15 mouse cellular contexts compared by ENCODE assay signal in the genomic region with DNA sequence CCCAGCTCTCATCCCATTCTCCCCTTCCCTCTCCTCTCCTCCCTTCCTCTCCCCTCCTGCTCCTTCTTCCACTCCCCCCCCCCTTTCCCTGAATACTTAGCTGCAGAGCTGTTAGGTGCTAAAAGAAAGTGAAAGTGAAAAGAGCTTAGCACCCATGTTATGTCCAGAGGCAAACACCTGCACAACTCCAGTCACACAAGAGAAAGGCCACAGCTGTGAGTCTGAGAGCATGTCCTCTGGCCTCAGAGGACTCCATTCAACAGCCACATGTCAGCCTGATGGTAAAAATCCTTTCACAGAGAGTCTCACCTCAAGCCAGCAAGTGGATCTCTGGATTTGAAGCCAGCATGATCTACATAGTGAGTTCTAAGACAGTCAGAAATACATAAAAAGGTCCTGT.
A peak's percentile ranks its signal among the peaks of the same experiment; 100 is the strongest.
DNase-seq lines count a peak whose midpoint lies in the region; ATAC-seq and TF ChIP-seq lines count a peak whose summit lies in the region.
"Had no signal": no experiment of that assay in that cellular context is flagged by ENCODE, and none has a peak within 500 bp of the region (broad histone marks: within the 10 kb centered on the region; RNA-seq: fewer than 3 reads in every experiment).

No protein-coding gene starts in this region.

- H3K27ac ChIP-seq in heart, embryonic 16.5 days (ENCODE audit: low read length): no peak overlapping the region
- no peak overlapping the region for H3K27ac ChIP-seq in stomach, postnatal 0 days (replicated peaks)
- H3K27ac ChIP-seq in hindbrain, embryonic 11.5 days (ENCODE audit: low read depth, low read length): no peak overlapping the region
- H3K27ac ChIP-seq: hindbrain, postnatal 0 days; kidney, postnatal 0 days; macrophage had no signal

- TF ChIP-seq CTCF in stomach, postnatal 0 days (IDR thresholded peaks at IDR 0.05; ENCODE audit: low read depth): no peak

- H3K9ac ChIP-seq in heart, embryonic 16.5 days (ENCODE audit: low read length): no peak overlapping the region
- H3K9ac ChIP-seq in stomach, postnatal 0 days (ENCODE audit: low read length): no peak overlapping the region
- H3K9ac ChIP-seq in hindbrain, embryonic 11.5 days (ENCODE audit: low read depth, low read length): no peak overlapping the region
- H3K9ac ChIP-seq: forebrain, postnatal 0 days had no signal

- H3K4me2 ChIP-seq in heart, embryonic 16.5 days (ENCODE audit: low read depth, low read length): no peak overlapping the region
- H3K4me2 ChIP-seq in stomach, postnatal 0 days (replicated peaks; ENCODE audit: low read depth): no peak overlapping the region
- no peak overlapping the region for H3K4me2 ChIP-seq in hindbrain, embryonic 11.5 days (replicated peaks; ENCODE audit: low read depth, low read length)
- H3K4me2 ChIP-seq: liver, embryonic 11.5 days had no signal

- no peak overlapping the region for H3K4me3 ChIP-seq in heart, embryonic 16.5 days (ENCODE audit: low read length)
- no peak overlapping the region for H3K4me3 ChIP-seq in stomach, postnatal 0 days (ENCODE audit: low read depth, low read length)
- H3K4me3 ChIP-seq in hindbrain, embryonic 11.5 days (ENCODE audit: low read depth, low read length): no peak overlapping the region

- no peak for DNase-seq in heart, postnatal 25 days (ENCODE audit: low spot score)
- peak; percentile 57 for DNase-seq in 3134 (ENCODE audit: extremely low read depth, insufficient read length, low spot score)
- peak; percentile 39 for DNase-seq in Muller cell, postnatal 12 days (ENCODE audit: inconsistent ontology term)
- DNase-seq in lung, postnatal 4 days: no peak
- DNase-seq in stomach, postnatal 0 days (ENCODE audit: low spot score): no peak
- DNase-seq in hindbrain, embryonic 11.5 days (ENCODE audit: low spot score): no peak
- DNase-seq: adrenal gland, adult 8-10 months; cerebellum, postnatal 10 days; forebrain, postnatal 0 days had no signal

- no peaks in the 10 kb centered on the region for H3K27me3 ChIP-seq in heart, embryonic 16.5 days (ENCODE audit: control insufficient read depth, insufficient read depth, low read length)
- no peaks in the 10 kb centered on the region for H3K27me3 ChIP-seq in stomach, postnatal 0 days (ENCODE audit: control insufficient read depth, insufficient read depth, low read length)
- H3K27me3 ChIP-seq in hindbrain, embryonic 11.5 days (ENCODE audit: control insufficient read depth, insufficient read depth, low read length): no peaks in the 10 kb centered on the region

- intact Hi-C loops in heart, postnatal 25 days (cut with DNase I): no loop called here

- peaks cover 60% of the 10 kb centered on the region for H3K9me3 ChIP-seq in heart, embryonic 16.5 days (replicated peaks; ENCODE audit: control insufficient read depth, low read length)
- peaks cover 10% of the 10 kb centered on the region for H3K9me3 ChIP-seq in stomach, postnatal 0 days (ENCODE audit: control insufficient read depth, low read length)
- H3K9me3 ChIP-seq in hindbrain, embryonic 11.5 days (ENCODE audit: control insufficient read depth, low read length): peaks cover 45% of the 10 kb centered on the region

- TF ChIP-seq EP300 in stomach, postnatal 0 days (optimal IDR thresholded peaks at IDR 0.05): no peak

- no peaks in the 10 kb centered on the region for H3K36me3 ChIP-seq in heart, embryonic 16.5 days (ENCODE audit: control insufficient read depth, insufficient read depth)
- H3K36me3 ChIP-seq in stomach, postnatal 0 days (ENCODE audit: control insufficient read depth, insufficient read depth, low read length): no peaks in the 10 kb centered on the region
- no peaks in the 10 kb centered on the region for H3K36me3 ChIP-seq in hindbrain, embryonic 11.5 days (ENCODE audit: control insufficient read depth, insufficient read depth, low read length)

- no peaks in the 10 kb centered on the region for H3K4me1 ChIP-seq in heart, embryonic 16.5 days (ENCODE audit: control insufficient read depth, insufficient read depth, low read length)
- no peaks in the 10 kb centered on the region for H3K4me1 ChIP-seq in stomach, postnatal 0 days (replicated peaks; ENCODE audit: control insufficient read depth, insufficient read depth)
- H3K4me1 ChIP-seq in hindbrain, embryonic 11.5 days (replicated peaks; ENCODE audit: control insufficient read depth, insufficient read depth, low read length): no peaks in the 10 kb centered on the region

- 0 out of 2 replicates have a peak, but pooled peaks have one; percentile 18 for ATAC-seq in heart, embryonic 16.5 days (replicated peaks; ENCODE audit: extremely low read depth, insufficient read depth, low FRiP score)
- peak; percentile 9; the same call in 1 of the 2 replicates for ATAC-seq in megakaryocyte-erythroid progenitor cell, adult 5-6 weeks (replicated peaks; ENCODE audit: low FRiP score, low TSS enrichment, poor library complexity, severe bottlenecking)
- no peak for ATAC-seq in stomach, postnatal 0 days (ENCODE audit: low FRiP score, low TSS enrichment)
- ATAC-seq in hindbrain, embryonic 11.5 days (ENCODE audit: low FRiP score): no peak

Comparison
In these comparisons a context has a peak if more than half of its experiments do, and no peak if none do; other contexts are left out.
1. ATAC-seq: peak in heart, embryonic 16.5 days (single experiment) and megakaryocyte-erythroid progenitor cell, adult 5-6 weeks (single experiment); none in stomach, postnatal 0 days (single experiment) and hindbrain, embryonic 11.5 days (single experiment).
2. DNase-seq: peak in 3134 (single experiment) and Muller cell, postnatal 12 days (single experiment); none in heart, postnatal 25 days (single experiment), lung, postnatal 4 days (0 of 2), stomach, postnatal 0 days (single experiment) and hindbrain, embryonic 11.5 days (single experiment).